Comparison of ENCODE assay signal across 1 mouse cellular context in genomic region chr9:44305466-44306079, GRCm38 (mm10).
TF ChIP-seq lines count a peak whose summit lies in the region.

Gene Hinfp, minus strand, starts transcription at chr9:44305671.

TF ChIP-seq in CH12.LX, 34 proteins besides CTCF, POLR2A, EP300 and RAD21 (continued from another document):
- TF ChIP-seq TCF12 (IDR thresholded peaks at IDR 0.05; ENCODE audit: low read depth, low read length) (peak; percentile 45; the same call in 1 of the 2 replicates), ZMIZ1 (IDR thresholded peaks at IDR 0.05; ENCODE audit: low read depth, low read length) (peak; percentile 81), BHLHE40 (IDR thresholded peaks at IDR 0.05; ENCODE audit: low read depth, low read length) (peak; percentile 77), RCOR1 (conservative IDR thresholded peaks at IDR 0.05; ENCODE audit: low read depth, low read length) (no peak), HCFC1 (IDR thresholded peaks at IDR 0.05; ENCODE audit: low read depth, low read length) (peak; percentile 85), IRF4 (IDR thresholded peaks at IDR 0.05; ENCODE audit: low read depth, low read length) (peak; percentile 41; the same call in 1 of the 2 replicates), MAX (IDR thresholded peaks at IDR 0.05; ENCODE audit: low read length) (peak; percentile 87), JUND (conservative IDR thresholded peaks at IDR 0.05; ENCODE audit: low read depth, low read length) (no peak), ZNF384 (IDR thresholded peaks at IDR 0.05; ENCODE audit: low read depth, low read length) (no peak), ZC3H11A (IDR thresholded peaks at IDR 0.05; ENCODE audit: low read depth, low read length) (no peak), USF1 (IDR thresholded peaks at IDR 0.05; ENCODE audit: low read depth, low read length) (no peak), NELFE (IDR thresholded peaks at IDR 0.05; ENCODE audit: low read depth, low read length) (peak; percentile 89)
